In the genomic region with DNA sequence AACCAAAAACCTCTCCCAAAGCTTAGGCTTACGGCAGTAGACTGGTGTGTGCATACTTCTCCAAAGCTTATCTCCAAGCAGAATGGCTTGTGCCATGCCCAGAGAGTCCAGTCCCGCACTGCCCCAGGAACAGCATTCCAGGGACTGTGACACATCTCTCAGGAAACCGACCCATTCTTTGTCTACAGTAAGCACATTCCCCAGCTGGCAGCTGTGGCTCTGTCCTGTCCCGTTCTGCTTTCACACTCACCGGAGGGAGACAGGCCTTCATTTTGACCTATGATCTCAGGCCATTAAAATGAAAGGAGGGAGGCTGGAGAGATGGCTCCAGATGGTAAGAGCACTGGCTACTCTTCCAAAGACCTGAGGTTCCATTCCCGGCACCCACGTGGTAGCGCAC, we compare ENCODE assay signal across 11 mouse cellular contexts. TPM values are rescaled to one million over a fixed set of nuclear protein-coding genes. Genes with fewer than 3 reads are reported as not detected.
A peak's percentile ranks its signal among the peaks of the same experiment; 100 is the strongest.
DNase-seq lines count a peak whose midpoint lies in the region; ATAC-seq lines count a peak whose summit lies in the region.
"Had no signal": no experiment of that assay in that cellular context is flagged by ENCODE, and none has a peak within 500 bp of the region (broad histone marks: within the 10 kb centered on the region; RNA-seq: fewer than 3 reads in every experiment).

No protein-coding gene starts in this region.

- no peak overlapping the region for H3K4me2 ChIP-seq in heart, embryonic 12.5 days
- H3K4me2 ChIP-seq in embryonic facial prominence, embryonic 13.5 days, result no peak overlapping the region
- H3K4me2 ChIP-seq in midbrain, embryonic 13.5 days (replicated peaks), result no peak overlapping the region
- H3K4me2 ChIP-seq: hindbrain, embryonic 15.5 days had no signal

- no peaks in the 10 kb centered on the region for H3K9me3 ChIP-seq in heart, embryonic 12.5 days (replicated peaks)
- H3K9me3 ChIP-seq in embryonic facial prominence, embryonic 13.5 days, result no peaks in the 10 kb centered on the region
- H3K9me3 ChIP-seq in midbrain, embryonic 13.5 days, result no peaks in the 10 kb centered on the region
- H3K9me3 ChIP-seq: hindbrain, embryonic 15.5 days had no signal

- no peak overlapping the region for H3K4me3 ChIP-seq in heart, embryonic 12.5 days
- H3K4me3 ChIP-seq in embryonic facial prominence, embryonic 13.5 days, result no peak overlapping the region
- H3K4me3 ChIP-seq in midbrain, embryonic 13.5 days (replicated peaks), result no peak overlapping the region
- H3K4me3 ChIP-seq: hindbrain, embryonic 15.5 days; megakaryocyte, embryonic 14.5 days had no signal

- H3K9ac ChIP-seq in heart, embryonic 12.5 days, result no peak overlapping the region
- peak overlapping the region; percentile 27; the same call in 1 of the 2 replicates for H3K9ac ChIP-seq in embryonic facial prominence, embryonic 13.5 days
- no peak overlapping the region for H3K9ac ChIP-seq in midbrain, embryonic 13.5 days (replicated peaks)
- H3K9ac ChIP-seq: hindbrain, embryonic 15.5 days had no signal

- intact Hi-C loops in gastrocnemius, postnatal 36 days (cut with DNase I), result no loop called here

- H3K27ac ChIP-seq in heart, embryonic 12.5 days (ENCODE audit: poor library complexity, severe bottlenecking), result no peak overlapping the region
- no peak overlapping the region for H3K27ac ChIP-seq in embryonic facial prominence, embryonic 13.5 days
- H3K27ac ChIP-seq in midbrain, embryonic 13.5 days, result no peak overlapping the region
- H3K27ac ChIP-seq: hindbrain, embryonic 15.5 days had no signal

- H3K27me3 ChIP-seq in heart, embryonic 12.5 days (replicated peaks), result no peaks in the 10 kb centered on the region
- no peaks in the 10 kb centered on the region for H3K27me3 ChIP-seq in embryonic facial prominence, embryonic 13.5 days
- no peaks in the 10 kb centered on the region for H3K27me3 ChIP-seq in midbrain, embryonic 13.5 days
- H3K27me3 ChIP-seq: hindbrain, embryonic 15.5 days had no signal

- 48% methylated on average over 8 of the region's 8 CpGs for WGBS in heart, embryonic 12.5 days
- whole genome bisulfite sequencing in embryonic facial prominence, embryonic 13.5 days, result 57% methylated on average over 8 of the region's 8 CpGs
- 26% methylated on average over 8 of the region's 8 CpGs for WGBS in midbrain, embryonic 13.5 days

- peak; percentile 91 for DNase-seq in heart, adult 11 months
- peak; percentile 79 for DNase-seq in 3T3-L1 (ENCODE audit: low read depth, low spot score)
- no peak for DNase-seq in gastrocnemius, postnatal 36 days
- DNase-seq: retina, postnatal 1 day had no signal

- ATAC-seq in heart, embryonic 12.5 days (ENCODE audit: insufficient number of reproducible peaks, low FRiP score), result no peak
- ATAC-seq in embryonic facial prominence, embryonic 13.5 days (ENCODE audit: insufficient number of reproducible peaks, insufficient read depth, low FRiP score, low TSS enrichment, low read depth), result no peak
- peak; percentile 80 for ATAC-seq in midbrain, embryonic 13.5 days
- ATAC-seq in cerebellum, adult (ENCODE audit: insufficient number of reproducible peaks, low FRiP score, low TSS enrichment), result no peak
- ATAC-seq in megakaryocyte-erythroid progenitor cell, adult 5-6 weeks (replicated peaks; ENCODE audit: low FRiP score, low TSS enrichment, poor library complexity, severe bottlenecking), result no peak

- peaks cover 25% of the 10 kb centered on the region for H3K4me1 ChIP-seq in heart, embryonic 12.5 days (replicated peaks)
- peaks cover 20% of the 10 kb centered on the region for H3K4me1 ChIP-seq in embryonic facial prominence, embryonic 13.5 days
- peaks cover 17% of the 10 kb centered on the region for H3K4me1 ChIP-seq in midbrain, embryonic 13.5 days (replicated peaks)

- H3K36me3 ChIP-seq in heart, embryonic 12.5 days, result no peaks in the 10 kb centered on the region
- no peaks in the 10 kb centered on the region for H3K36me3 ChIP-seq in embryonic facial prominence, embryonic 13.5 days
- no peaks in the 10 kb centered on the region for H3K36me3 ChIP-seq in midbrain, embryonic 13.5 days
- H3K36me3 ChIP-seq: hindbrain, embryonic 15.5 days had no signal

RNA-seq across cellular contexts. Expression of a gene that starts 15.9 kb away (rescaled TPM):
- 8.7 and 9.8 TPM in 2 replicates for polyA plus RNA-seq in heart, embryonic 12.5 days (2016; fragmentation: Nextera tagmentation; extraction: Ambion mirVana)
- polyA plus RNA-seq in embryonic facial prominence, embryonic 13.5 days (2015; fragmentation: Nextera tagmentation; extraction: Ambion mirVana), result 11.0 and 12.7 TPM in 2 replicates
- 0.44 and 0.53 TPM in 2 replicates for polyA plus RNA-seq in midbrain, embryonic 13.5 days (2015; fragmentation: Nextera tagmentation; extraction: Ambion mirVana)
- 1 to 10 TPM; 3.7 to 3.9 TPM for total RNA-seq in gastrocnemius, postnatal 36 days (2021)
- not detected in 2 replicates for total RNA-seq in megakaryocyte-erythroid progenitor cell, adult 5-6 weeks (2014; fragmentation: Nextera tagmentation)
- not detected in 2 replicates for total RNA-seq in megakaryocyte-erythroid progenitor cell, adult 5-6 weeks (2017)

Comparison
In these comparisons a context has a peak if more than half of its experiments do, and no peak if none do; other contexts are left out.
1. DNase-seq: peak in heart, adult 11 months (single experiment) and 3T3-L1 (single experiment); none in gastrocnemius, postnatal 36 days (0 of 2).